Mouse (Mus musculus): ENCODE measurements around the gene Ttc8. TPM values are rescaled to one million over a fixed set of nuclear protein-coding genes. Genes with fewer than 3 reads are reported as not detected.
"Not testable (repeated sequence)": the region's sequence is repeated elsewhere in the genome, so short reads cannot be mapped to it uniquely, and the experiment has no call there.

The Ttc8 gene
- polyA plus RNA-seq, 2 experiments: 23.9 to 42.4 TPM

- H3K27ac ChIP-seq (replicated peaks; ENCODE audit: low read depth, low read length): no peak overlapping the region
- H3K9ac ChIP-seq (ENCODE audit: low read depth, low read length, severe bottlenecking): no peak overlapping the region
- H3K36me3 ChIP-seq (ENCODE audit: control insufficient read depth, insufficient read depth, low read length): no peaks in the 10 kb centered on the region
- H3K27me3 ChIP-seq (ENCODE audit: control insufficient read depth, insufficient read depth, low read length): peaks cover 8% of the 10 kb centered on the region; the same call in 1 of the 2 replicates
- no peaks in the 10 kb centered on the region for H3K9me3 ChIP-seq (ENCODE audit: control insufficient read depth, low read length)
- H3K4me3 ChIP-seq (replicated peaks; ENCODE audit: low read length): no peak overlapping the region
- no peak overlapping the region for H3K4me2 ChIP-seq (replicated peaks; ENCODE audit: low read depth, low read length, severe bottlenecking)
- no peak for DNase-seq (ENCODE audit: low spot score)
- 72% methylated on average over 5 of the region's 5 CpGs for WGBS
- H3K4me1 ChIP-seq (ENCODE audit: control insufficient read depth, insufficient read depth, low read length): no peaks in the 10 kb centered on the region; the same call in 1 of the 2 replicates
- no peak for ATAC-seq (ENCODE audit: low FRiP score, low read depth)
- TF ChIP-seq POLR2A (IDR thresholded peaks at IDR 0.05; ENCODE audit: borderline replicate concordance, extremely low read depth, insufficient read depth, insufficient read length): no peak
Observed at GRCm38 (mm10) chr12:98905466-98905865, 14.9 kb upstream of the Ttc8 start.

DNA sequence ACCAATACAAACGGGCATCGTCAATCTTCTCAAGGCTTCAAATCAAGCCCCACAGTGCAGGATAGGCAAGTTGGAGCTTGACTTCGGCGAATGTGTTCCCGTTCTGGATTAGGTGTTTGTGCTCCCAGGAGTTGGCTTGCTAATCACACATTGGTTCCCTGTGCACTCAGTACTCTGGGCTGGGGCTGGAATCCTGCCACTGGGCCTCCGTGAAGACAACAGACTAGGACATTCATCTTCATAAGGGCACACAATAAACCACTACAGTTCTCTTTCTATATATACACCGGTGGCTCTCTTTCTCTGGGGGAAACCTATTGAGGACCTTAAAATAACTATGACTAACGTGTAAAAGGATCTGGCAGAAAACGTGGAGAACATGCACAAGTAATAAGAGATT lies 10.3 kb upstream of the Ttc8 start:
- H3K9me3 ChIP-seq (ENCODE audit: control insufficient read depth, low read length): no peaks in the 10 kb centered on the region
- no peak overlapping the region for H3K4me3 ChIP-seq (replicated peaks; ENCODE audit: low read length)
- no peak for TF ChIP-seq POLR2A (IDR thresholded peaks at IDR 0.05; ENCODE audit: borderline replicate concordance, extremely low read depth, insufficient read depth, insufficient read length)
- no peaks in the 10 kb centered on the region for H3K36me3 ChIP-seq (ENCODE audit: control insufficient read depth, insufficient read depth, low read length)
- H3K9ac ChIP-seq (ENCODE audit: low read depth, low read length, severe bottlenecking): no peak overlapping the region
- no peak overlapping the region for H3K27ac ChIP-seq (replicated peaks; ENCODE audit: low read depth, low read length)
- WGBS: 71% methylated on average over 9 of the region's 9 CpGs
- no peak for ATAC-seq (ENCODE audit: low FRiP score, low read depth)
- no peaks in the 10 kb centered on the region for H3K27me3 ChIP-seq (ENCODE audit: control insufficient read depth, insufficient read depth, low read length)
- no peak overlapping the region for H3K4me2 ChIP-seq (replicated peaks; ENCODE audit: low read depth, low read length, severe bottlenecking)
- DNase-seq (ENCODE audit: low spot score): no peak
- no peaks in the 10 kb centered on the region for H3K4me1 ChIP-seq (ENCODE audit: control insufficient read depth, insufficient read depth, low read length)

DNA sequence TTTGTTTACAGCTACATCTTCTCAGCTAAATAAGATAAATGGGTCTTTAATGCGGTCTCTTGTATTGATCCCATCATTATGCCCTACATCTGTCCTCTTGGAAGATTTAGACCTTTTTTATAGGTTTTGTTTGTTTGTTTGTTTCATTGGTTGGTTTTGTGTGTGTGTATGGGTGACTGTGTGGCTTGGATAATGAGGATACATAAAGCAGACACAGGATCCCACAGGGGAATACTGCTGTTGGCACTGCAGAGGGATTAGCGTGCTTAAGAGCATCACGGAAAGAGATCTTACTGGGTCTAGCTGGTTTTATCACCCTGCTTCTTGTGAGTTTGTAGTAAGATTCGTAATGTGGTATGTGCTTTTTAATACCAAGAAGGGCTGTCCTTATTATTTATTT lies 10.8 kb downstream of the Ttc8 start:
- H3K9me3 ChIP-seq (ENCODE audit: control insufficient read depth, low read length): no peaks in the 10 kb centered on the region
- TF ChIP-seq POLR2A (IDR thresholded peaks at IDR 0.05; ENCODE audit: borderline replicate concordance, extremely low read depth, insufficient read depth, insufficient read length): no peak
- H3K4me2 ChIP-seq (replicated peaks; ENCODE audit: low read depth, low read length, severe bottlenecking): no peak overlapping the region
- DNase-seq (ENCODE audit: low spot score) (no peak), ATAC-seq (ENCODE audit: low FRiP score, low read depth) (no peak)
- 81% methylated on average over 4 of the region's 4 CpGs for WGBS
- no peak overlapping the region for H3K9ac ChIP-seq (ENCODE audit: low read depth, low read length, severe bottlenecking)
- H3K36me3 ChIP-seq (ENCODE audit: control insufficient read depth, insufficient read depth, low read length): no peaks in the 10 kb centered on the region
- no peaks in the 10 kb centered on the region for H3K27me3 ChIP-seq (ENCODE audit: control insufficient read depth, insufficient read depth, low read length)
- H3K4me3 ChIP-seq (replicated peaks; ENCODE audit: low read length): no peak overlapping the region
- H3K4me1 ChIP-seq (ENCODE audit: control insufficient read depth, insufficient read depth, low read length): no peaks in the 10 kb centered on the region
- H3K27ac ChIP-seq (replicated peaks; ENCODE audit: low read depth, low read length): no peak overlapping the region

GRCm38 (mm10) chr12:98932441-98932840 lies 12.1 kb downstream of the Ttc8 start:
- H3K36me3 ChIP-seq (ENCODE audit: control insufficient read depth, insufficient read depth, low read length): no peaks in the 10 kb centered on the region
- DNase-seq (ENCODE audit: low spot score) (no peak), ATAC-seq (ENCODE audit: low FRiP score, low read depth) (no peak)
- no peak overlapping the region for H3K4me3 ChIP-seq (replicated peaks; ENCODE audit: low read length)
- H3K9me3 ChIP-seq (ENCODE audit: control insufficient read depth, low read length): no peaks in the 10 kb centered on the region
- H3K27me3 ChIP-seq (ENCODE audit: control insufficient read depth, insufficient read depth, low read length): no peaks in the 10 kb centered on the region
- no peak for TF ChIP-seq POLR2A (IDR thresholded peaks at IDR 0.05; ENCODE audit: borderline replicate concordance, extremely low read depth, insufficient read depth, insufficient read length)
- no peak overlapping the region for H3K4me2 ChIP-seq (replicated peaks; ENCODE audit: low read depth, low read length, severe bottlenecking)
- no peak overlapping the region for H3K27ac ChIP-seq (replicated peaks; ENCODE audit: low read depth, low read length)
- WGBS: 84% methylated on average over 4 of the region's 4 CpGs
- H3K9ac ChIP-seq (ENCODE audit: low read depth, low read length, severe bottlenecking): no peak overlapping the region
- no peaks in the 10 kb centered on the region for H3K4me1 ChIP-seq (ENCODE audit: control insufficient read depth, insufficient read depth, low read length)

DNA sequence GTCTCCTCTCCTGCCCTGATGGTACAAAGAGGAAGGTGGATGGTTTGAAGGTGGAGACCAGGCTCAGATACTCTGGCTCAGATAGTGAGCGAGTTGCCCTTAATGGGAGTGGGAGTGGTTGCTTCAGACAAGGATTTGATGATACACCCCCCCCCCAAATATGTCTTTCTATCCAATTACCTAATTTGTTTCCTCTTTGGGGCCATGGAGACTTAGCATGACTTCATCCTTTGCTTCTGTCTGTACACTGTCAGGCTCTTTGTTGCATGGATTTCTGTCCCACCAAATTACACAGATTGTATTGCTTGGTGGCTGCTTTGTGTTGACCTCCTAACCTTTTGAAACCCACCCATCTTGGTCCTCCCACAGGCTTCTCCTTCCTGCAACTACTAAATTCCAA lies 12.5 kb downstream of the Ttc8 start:
- H3K36me3 ChIP-seq (ENCODE audit: control insufficient read depth, insufficient read depth, low read length): no peaks in the 10 kb centered on the region
- no peak for TF ChIP-seq POLR2A (IDR thresholded peaks at IDR 0.05; ENCODE audit: borderline replicate concordance, extremely low read depth, insufficient read depth, insufficient read length)
- H3K4me2 ChIP-seq (replicated peaks; ENCODE audit: low read depth, low read length, severe bottlenecking): no peak overlapping the region
- no peaks in the 10 kb centered on the region for H3K27me3 ChIP-seq (ENCODE audit: control insufficient read depth, insufficient read depth, low read length)
- WGBS: 88% methylated on average over 1 of the region's 1 CpGs
- H3K27ac ChIP-seq (replicated peaks; ENCODE audit: low read depth, low read length): no peak overlapping the region
- H3K9me3 ChIP-seq (ENCODE audit: control insufficient read depth, low read length): no peaks in the 10 kb centered on the region
- H3K9ac ChIP-seq (ENCODE audit: low read depth, low read length, severe bottlenecking): no peak overlapping the region
- ATAC-seq (ENCODE audit: low FRiP score, low read depth) (no peak), DNase-seq (ENCODE audit: low spot score) (no peak)
- no peak overlapping the region for H3K4me3 ChIP-seq (replicated peaks; ENCODE audit: low read length)
- no peaks in the 10 kb centered on the region for H3K4me1 ChIP-seq (ENCODE audit: control insufficient read depth, insufficient read depth, low read length)

DNA sequence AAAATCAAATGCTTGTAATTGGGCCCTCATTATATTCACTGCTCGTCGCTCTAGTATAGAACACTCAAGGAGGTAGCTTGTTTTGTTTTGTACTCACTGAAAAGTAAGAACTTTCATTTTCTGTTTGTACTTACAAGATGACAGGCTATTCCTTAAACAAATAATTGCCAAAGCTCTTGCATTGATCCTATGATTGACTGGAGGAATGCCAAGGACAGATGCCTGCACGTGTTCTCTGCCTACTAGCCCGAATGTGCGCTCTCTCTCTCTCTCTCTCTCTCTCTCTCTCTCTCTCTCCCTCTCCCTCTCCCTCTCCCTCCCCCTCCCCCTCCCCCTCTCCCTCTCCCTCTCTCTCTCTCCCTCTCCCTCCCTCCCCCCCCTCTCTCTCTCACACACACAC lies 30.9 kb downstream of the Ttc8 start:
- not testable (repeated sequence) for H3K36me3 ChIP-seq (ENCODE audit: control insufficient read depth, insufficient read depth, low read length); H3K27ac ChIP-seq (replicated peaks; ENCODE audit: low read depth, low read length)

More for the DNA sequence above, 30.9 kb downstream of the Ttc8 start:
- not testable (repeated sequence) for H3K4me1 ChIP-seq (ENCODE audit: control insufficient read depth, insufficient read depth, low read length); H3K4me2 ChIP-seq (replicated peaks; ENCODE audit: low read depth, low read length, severe bottlenecking); H3K4me3 ChIP-seq (replicated peaks; ENCODE audit: low read length); H3K9ac ChIP-seq (ENCODE audit: low read depth, low read length, severe bottlenecking); DNase-seq (ENCODE audit: low spot score); H3K27me3 ChIP-seq (ENCODE audit: control insufficient read depth, insufficient read depth, low read length); ATAC-seq (ENCODE audit: low FRiP score, low read depth); H3K9me3 ChIP-seq (ENCODE audit: control insufficient read depth, low read length)
- 59% methylated on average over 5 of the region's 5 CpGs for WGBS

Measured in limb, embryonic 14.5 days (tissue).